Mouse (Mus musculus) testis, adult 2 months (tissue): ENCODE measurements around the gene Mdga2.

ENCODE experiments used
- CTCF ChIP-seq: fragments of 200-500 bp; IDR thresholded peaks from 2 replicates; pipeline ENCODE4 v1.5.1; 2012; ENCODE audit warnings: low read depth, mild to moderate bottlenecking, inconsistent platforms, low read length, moderate library complexity; ENCODE audit not compliant: control insufficient read depth, insufficient read depth, insufficient replicate concordance
- POLR2A ChIP-seq: fragments of 200-500 bp; IDR thresholded peaks from 2 replicates; pipeline ENCODE4 v1.6.1; 2012; ENCODE audit warnings: low read depth, mild to moderate bottlenecking, inconsistent platforms, low read length, moderate library complexity; ENCODE audit not compliant: control insufficient read depth

- TF ChIP-seq CTCF (no peak), POLR2A (no peak)
These were observed 514.9 kb downstream of the Mdga2 start for GRCm38 (mm10) chr12:66707431-66707830.
